Mouse (Mus musculus): ENCODE results near the gene 4930535I16Rik. TPM values are rescaled to one million over a fixed set of nuclear protein-coding genes. Genes with fewer than 3 reads are reported as not detected.

Gene 4930535I16Rik
- total RNA-seq, 2 experiments from 2014 or later, result not detected

DNA sequence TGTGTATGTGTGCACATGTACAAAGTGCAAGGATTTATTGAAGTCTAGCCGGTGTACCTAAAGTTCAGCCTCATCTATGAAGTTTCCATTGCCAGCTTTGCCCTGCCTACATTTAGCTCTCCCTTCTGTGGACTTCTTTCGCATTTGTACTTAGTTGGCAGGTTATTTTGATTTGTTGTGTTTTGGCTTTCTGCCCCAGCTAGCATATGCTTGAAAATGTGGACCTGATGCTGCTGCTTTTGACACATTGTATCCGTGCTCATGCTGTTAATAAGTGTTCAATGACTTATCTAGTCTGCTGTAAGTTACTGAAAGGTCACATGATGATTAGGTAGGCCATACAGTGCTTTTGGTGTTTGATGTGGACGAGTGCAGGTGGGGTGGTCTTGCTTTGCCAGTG, 16.5 kb upstream of the 4930535I16Rik start:
- no peak for TF ChIP-seq CTCF (IDR thresholded peaks at IDR 0.05)
- intact Hi-C loops (cut with DNase I), result no loop called here

DNA sequence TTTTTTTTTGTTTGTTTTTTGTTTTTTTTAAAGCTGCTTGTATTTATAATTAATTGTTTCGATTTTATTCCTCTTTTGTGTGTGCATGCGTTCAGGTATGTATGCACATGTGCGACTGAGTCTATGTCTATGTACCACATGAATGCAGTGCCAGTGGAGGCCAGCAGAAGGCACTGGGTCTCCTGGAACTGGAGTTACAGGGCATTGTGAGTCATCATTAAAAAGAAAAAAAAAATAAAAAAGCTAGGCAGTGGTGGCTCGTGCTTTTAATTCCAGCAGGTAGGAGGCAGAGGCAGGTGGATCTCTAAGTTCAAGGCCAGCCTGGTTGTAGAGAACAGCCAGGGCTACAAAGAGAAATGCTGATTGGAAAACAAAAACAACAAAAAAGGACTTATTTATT, 12.2 kb upstream of the 4930535I16Rik start:
- Histone ChIP-seq H3K4me3 (no peak overlapping the region), H3K27ac (no peak overlapping the region)
- intact Hi-C loops (cut with DNase I), result no loop called here
- no peak for TF ChIP-seq CTCF (IDR thresholded peaks at IDR 0.05)
- no peak for DNase-seq

More for the DNA sequence above, 16.5 kb upstream of the 4930535I16Rik start:
- DNase-seq, result no peak
- Histone ChIP-seq H3K4me3 (no peak overlapping the region), H3K27ac (no peak overlapping the region)

DNA sequence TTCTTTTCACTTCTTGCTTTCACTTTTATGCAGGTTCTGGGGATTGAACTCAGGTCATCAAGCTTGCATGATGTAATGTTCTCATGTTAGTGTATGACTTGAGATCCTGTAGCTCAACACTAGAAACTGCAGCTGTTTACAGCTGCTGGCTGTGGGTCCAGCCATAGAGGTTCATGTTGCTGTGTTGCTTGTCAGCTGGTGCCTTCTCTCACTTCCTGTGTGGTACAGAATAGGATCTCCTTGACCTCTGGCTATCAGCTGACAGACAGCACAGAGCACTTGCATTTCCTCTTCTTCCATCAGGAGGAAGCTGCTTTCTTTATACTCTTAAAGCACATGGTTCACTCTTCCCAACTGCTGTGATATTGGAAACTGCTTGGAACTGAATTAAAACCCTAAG, 10.1 kb upstream of the 4930535I16Rik start:
- H3K27ac ChIP-seq, result no peak overlapping the region
- DNase-seq, result no peak
- H3K4me3 ChIP-seq, result no peak overlapping the region
- intact Hi-C loops (cut with DNase I), result no loop called here
- no peak for TF ChIP-seq CTCF (IDR thresholded peaks at IDR 0.05)

DNA sequence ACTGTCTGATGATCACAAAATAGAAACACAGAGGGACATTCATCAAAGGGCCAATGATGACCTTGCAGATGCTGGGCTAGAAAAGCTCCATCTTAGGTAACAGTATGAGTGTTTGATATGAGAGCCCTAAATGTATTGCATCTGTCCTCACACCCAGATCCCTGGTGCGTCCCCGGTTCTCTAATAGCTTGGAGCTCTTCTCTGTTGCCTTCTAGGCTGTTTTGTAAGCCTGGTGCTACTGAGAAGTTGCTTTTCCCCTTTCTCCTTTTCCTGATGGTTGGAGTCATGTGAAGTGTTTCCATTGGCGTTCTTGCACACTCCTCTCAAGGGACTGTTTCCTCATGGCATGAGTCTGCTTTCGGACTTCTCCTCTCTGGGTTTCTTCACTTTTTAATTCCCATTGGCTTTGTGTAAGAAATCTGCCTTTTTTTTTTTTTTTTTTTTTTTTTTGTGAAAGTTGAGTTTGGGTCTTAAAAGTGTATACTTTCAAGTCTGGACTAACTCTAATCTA, 3.3 kb upstream of the 4930535I16Rik start:
- Histone ChIP-seq H3K4me3 (no peak overlapping the region), H3K27ac (no peak overlapping the region)
- intact Hi-C loops (cut with DNase I), result no loop called here
- DNase-seq, result no peak
- TF ChIP-seq CTCF (IDR thresholded peaks at IDR 0.05), result no peak

DNA sequence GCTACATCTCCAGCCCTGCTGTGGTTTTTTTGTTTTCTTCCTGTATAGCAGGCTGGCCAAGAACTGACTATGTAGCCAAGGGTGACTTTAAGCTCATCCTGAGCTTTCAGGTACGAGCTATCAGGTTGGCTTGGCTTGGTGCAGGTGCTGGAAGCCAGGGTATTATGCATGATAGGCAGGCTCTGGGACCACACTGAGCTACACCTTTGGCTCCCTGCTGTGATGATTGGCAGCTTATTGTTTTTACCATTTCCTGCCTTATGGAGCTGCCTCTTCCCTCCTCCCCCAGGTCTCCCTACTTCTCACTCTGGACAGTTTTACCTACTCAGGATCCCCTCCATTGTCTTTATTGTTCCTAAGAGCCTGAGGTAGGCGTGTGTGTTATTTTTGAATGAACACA, 1.0 kb upstream of the 4930535I16Rik start:
- TF ChIP-seq CTCF (IDR thresholded peaks at IDR 0.05), result no peak
- intact Hi-C loops (cut with DNase I), result no loop called here
- no peak for DNase-seq
- H3K4me3 ChIP-seq, result peak overlapping the region; percentile 96
- H3K27ac ChIP-seq, result no peak overlapping the region

DNA sequence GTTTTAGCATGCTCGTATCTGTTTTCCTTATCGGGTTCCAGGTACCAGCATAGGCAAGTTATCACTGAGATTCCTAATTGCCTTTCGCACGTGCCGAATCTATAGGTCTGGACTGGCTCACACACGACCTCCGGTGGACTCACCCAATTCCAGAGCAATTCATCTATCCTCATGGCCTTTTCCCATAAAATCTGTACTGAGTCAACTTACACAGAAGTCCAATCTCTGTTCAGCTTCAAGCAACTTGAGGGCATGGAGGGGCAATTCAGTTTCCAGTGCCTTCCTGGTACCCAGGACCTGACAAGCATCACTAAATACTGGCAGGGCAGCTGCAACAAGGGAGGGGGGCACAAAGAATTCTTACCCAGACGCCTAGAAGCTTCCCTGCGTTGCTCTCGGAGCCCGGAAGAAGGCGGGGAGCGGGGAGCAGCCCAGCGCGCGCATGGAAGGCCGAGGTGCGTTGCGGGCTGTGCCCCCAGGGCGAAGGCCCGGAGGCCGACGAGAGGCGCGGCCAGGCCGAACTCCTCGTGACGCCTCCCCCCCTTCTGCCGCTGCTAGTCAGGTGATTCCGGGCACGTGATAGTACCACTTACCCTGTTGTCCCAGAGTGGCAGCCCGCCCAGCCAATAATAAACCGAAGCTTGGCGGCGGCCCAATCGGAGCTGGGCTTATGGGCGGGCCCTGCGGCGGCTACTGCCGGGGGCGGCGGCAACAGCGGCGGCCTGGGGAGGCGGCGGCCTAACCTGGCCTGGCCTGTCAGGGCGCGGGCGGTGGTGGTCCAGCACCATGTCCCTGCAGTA, 874 bp downstream of the 4930535I16Rik start, which contains the start of gene Rragc:
TSS of gene Rragc (plus strand) at position 699 of the 800 bp plus-strand sequence.
- intact Hi-C loops (cut with DNase I), result no loop called here

DNA sequence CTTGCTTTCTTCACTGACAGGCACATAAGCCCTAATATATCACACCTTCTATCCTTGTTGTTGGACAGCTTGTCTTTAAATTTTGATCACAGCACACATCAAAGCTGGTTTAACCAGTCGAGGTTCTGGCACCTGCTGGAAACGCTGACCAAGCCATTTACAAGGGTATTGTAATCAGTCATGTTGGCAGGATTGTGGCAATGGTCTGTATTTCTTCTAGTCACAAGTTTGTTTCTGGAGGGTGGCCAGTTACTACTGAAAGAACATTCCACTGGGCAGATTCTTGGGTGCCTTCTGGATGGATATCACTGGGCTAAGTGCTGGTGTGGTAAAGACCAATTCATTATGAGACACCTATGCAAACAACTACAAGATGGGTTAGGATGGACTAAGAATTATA, 5.4 kb downstream of the 4930535I16Rik start:
- no peak for DNase-seq
- Histone ChIP-seq H3K4me3 (no peak overlapping the region), H3K27ac (no peak overlapping the region)
- TF ChIP-seq CTCF (IDR thresholded peaks at IDR 0.05), result no peak
- intact Hi-C loops (cut with DNase I), result no loop called here

More for the DNA sequence above, 874 bp downstream of the 4930535I16Rik start, which contains the start of gene Rragc:
- Histone ChIP-seq H3K4me3 (peak within 1 kb of the TSS; percentile 96), H3K27ac (peak within 1 kb of the TSS; percentile 96)
- no peak for TF ChIP-seq CTCF (IDR thresholded peaks at IDR 0.05)
- DNase-seq, result peak; percentile 100

DNA sequence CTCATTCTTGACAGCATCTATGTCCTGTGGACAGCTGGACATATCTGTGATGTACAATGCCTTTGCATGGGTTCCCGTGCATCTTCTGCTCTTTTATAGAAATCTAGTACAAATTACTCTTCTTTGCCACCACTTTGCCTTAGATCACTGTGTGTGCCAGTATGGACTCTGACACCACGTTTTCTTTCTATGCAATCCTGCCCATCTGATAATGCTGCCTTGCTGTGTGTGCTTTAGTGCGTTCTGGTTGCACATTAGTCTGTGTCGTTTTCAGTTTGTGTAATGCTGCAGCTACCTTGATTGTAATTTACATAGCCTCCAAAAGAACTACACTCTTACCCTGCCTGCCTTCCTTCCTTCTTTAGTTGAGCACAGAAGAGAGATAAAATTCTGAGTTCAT, 6.3 kb downstream of the 4930535I16Rik start:
- no peak overlapping the region for H3K27ac ChIP-seq
- H3K4me3 ChIP-seq, result no peak overlapping the region
- no peak for TF ChIP-seq CTCF (IDR thresholded peaks at IDR 0.05)
- no peak for DNase-seq
- intact Hi-C loops (cut with DNase I), result no loop called here

DNA sequence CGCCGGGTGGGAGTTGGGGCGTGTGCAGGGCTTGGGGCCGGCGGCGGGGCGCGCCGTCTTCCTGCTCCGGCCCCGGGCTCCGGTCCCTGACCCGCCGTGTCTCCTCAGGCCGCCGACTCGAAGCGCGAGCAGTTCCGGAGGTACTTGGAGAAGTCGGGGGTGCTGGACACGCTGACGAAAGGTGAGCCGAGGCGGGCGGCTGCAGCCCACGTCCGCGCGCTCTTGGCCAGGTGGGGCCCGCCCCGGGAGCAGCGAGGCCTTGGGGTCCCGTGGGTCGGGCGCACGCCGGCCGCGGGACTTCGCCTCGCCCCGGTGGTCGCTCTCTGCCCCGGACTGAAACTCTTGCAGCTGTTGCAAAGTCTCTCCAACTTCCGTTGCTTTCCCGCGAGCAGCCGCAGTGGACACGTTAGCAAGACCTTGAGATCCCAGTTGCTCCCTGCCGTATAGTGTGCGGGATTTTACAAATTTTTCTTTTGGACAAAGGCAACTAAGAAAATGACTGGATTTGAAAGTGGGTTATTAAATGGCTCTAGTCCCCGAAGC, 12.6 kb downstream of the 4930535I16Rik start:
- Histone ChIP-seq H3K4me3 (peak overlapping the region; percentile 88), H3K27ac (peak overlapping the region; percentile 87)
- intact Hi-C loops (cut with DNase I), result loop anchor here (2.0 kb wide), 1 partner anchor 1018 kb away; the partner anchor contains the start of gene Cap1
- no peak for DNase-seq
- no peak for TF ChIP-seq CTCF (IDR thresholded peaks at IDR 0.05)

DNA sequence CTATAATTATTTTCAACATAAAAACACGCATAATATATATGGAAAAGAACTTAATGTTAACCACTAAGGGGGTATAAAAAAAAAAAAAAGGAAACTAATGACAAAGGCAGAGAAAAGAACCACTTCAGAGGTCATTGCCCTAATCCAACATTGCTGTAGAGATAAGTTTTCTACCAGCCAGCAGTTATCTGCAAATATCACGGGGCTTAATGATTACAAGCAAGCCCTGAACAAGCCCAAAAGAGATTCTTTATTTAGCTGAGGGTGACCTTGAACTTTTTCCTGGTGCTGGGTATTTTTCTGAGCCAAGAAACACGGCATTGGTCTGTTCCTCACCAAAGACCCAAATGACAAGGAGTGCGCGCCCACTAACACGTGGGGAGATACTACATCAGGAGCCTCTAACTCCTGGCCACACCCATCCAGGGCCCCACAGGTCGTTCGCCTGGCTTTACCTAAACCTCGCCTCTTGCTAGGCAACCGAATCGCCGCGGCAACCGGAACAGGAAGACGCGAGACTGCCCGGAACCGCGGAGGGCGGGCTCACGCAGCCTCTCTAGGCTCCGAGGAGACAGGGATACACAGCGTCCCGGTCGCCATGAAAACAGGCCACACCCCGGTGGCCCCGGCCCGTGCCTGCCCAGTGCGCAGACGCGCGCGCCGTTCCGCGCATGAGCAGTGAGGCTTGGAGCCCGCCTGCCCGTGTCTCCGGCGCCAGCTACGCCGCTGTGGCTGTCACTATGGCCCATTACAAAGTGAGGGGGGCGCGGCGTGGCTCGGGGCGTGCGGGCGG, 13.3 kb downstream of the 4930535I16Rik start, which contains the start of gene Mycbp:
TSS of gene Mycbp (plus strand) at position 500 of the 793 bp plus-strand sequence.
- no peak for TF ChIP-seq CTCF (IDR thresholded peaks at IDR 0.05)
- DNase-seq, result peak; percentile 100
- intact Hi-C loops (cut with DNase I), result loop anchor here (2.0 to 5.0 kb wide), 2 partner anchors 317 to 1018 kb away; partner anchors contain the start of gene Cap1
- Histone ChIP-seq H3K4me3 (peak within 1 kb of the TSS; percentile 88), H3K27ac (peak within 1 kb of the TSS; percentile 87)

DNA sequence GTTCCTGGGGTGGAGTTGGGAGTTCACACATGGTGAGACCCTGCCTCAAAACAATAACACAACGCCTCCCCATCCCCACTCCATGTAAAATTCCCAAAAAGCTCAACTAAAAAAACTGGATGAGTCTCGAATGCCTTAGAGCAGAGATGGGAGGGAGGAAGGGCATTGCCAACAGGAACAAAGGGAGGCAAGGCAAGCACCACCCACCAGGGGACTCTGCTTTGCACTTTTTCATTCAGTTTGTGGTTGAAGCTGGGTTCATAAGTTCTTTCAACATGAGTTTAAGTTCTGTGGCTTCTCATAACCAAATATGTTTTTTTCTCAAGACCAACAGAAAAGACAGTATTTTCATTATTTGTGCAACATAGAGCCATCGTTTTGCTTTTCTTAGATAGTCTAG, 14.4 kb downstream of the 4930535I16Rik start:
- Histone ChIP-seq H3K27ac (no peak overlapping the region), H3K4me3 (no peak overlapping the region)
- TF ChIP-seq CTCF (IDR thresholded peaks at IDR 0.05), result no peak
- intact Hi-C loops (cut with DNase I), result loop anchor here (5.0 kb wide), 1 partner anchor 316 kb away; no protein-coding TSS in a partner anchor
- DNase-seq, result no peak

DNA sequence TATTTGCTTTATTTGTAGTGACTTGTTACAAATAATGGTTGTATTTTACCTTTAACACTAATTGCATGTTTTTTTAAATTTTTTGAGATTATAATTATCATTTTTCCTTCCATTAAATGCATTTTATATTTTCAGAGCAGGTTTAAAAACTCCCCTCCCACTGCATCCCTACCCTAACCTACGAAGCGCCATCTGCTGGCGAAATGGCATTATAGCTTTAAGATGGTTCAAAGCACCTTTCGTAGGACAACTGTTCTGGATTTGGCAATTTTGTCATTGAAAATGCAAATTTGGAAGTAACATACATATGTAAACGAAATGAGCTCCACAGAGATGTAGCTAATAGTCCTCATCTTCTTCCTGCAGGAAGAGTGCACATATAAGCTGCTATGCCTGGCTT, 19.1 kb downstream of the 4930535I16Rik start:
- peak; percentile 47 for DNase-seq
- no peak overlapping the region for H3K4me3 ChIP-seq
- intact Hi-C loops (cut with DNase I), result loop anchor here (2.0 kb wide), 2 partner anchors 140 to 148 kb away; partner anchors contain the start of gene Akirin1
- H3K27ac ChIP-seq, result no peak overlapping the region
- peak; percentile 82 for TF ChIP-seq CTCF (IDR thresholded peaks at IDR 0.05)

All from gastrocnemius, adult 2 months (tissue).